Mouse (Mus musculus) layer of hippocampus, adult 18-20 months (tissue): ENCODE data around the gene Fstl3. TPM values are rescaled to one million over a fixed set of nuclear protein-coding genes. Genes with fewer than 3 reads are reported as not detected.

Experiments used
- DNase-seq, 2 experiments: peaks; one replicate each; pipeline ENCODE4 v3.0.0; 2022; ENCODE audit warnings: low spot score in 2 of 2
- total RNA-seq, 2 experiments: library from RNA; stranded (reverse); gene quantifications; 2 replicates each; pipeline ENCODE4 v1.2.3; 2021

Fstl3 gene
- total RNA-seq, 2 experiments from 2014 or later, result 1.8 to 2.5 TPM

- no peak for DNase-seq
These were observed 7.1 kb downstream of the Fstl3 start for GRCm38 (mm10) chr10:79783920-79784800.

GRCm38 (mm10) chr10:79788386-79789158 is 11.5 kb downstream of the Fstl3 start:
- DNase-seq, result peak in 1 of 2 experiments; percentile 86

- no peak for DNase-seq
These were observed 12.5 kb downstream of the Fstl3 start for GRCm38 (mm10) chr10:79789581-79789980.

GRCm38 (mm10) chr10:79790861-79791260 is 13.8 kb downstream of the Fstl3 start, which contains the start of gene Prss57:
Gene Prss57, minus strand, starts transcription at chr10:79790961.
- no peak for DNase-seq

GRCm38 (mm10) chr10:79792339-79793040 is 15.4 kb downstream of the Fstl3 start:
- DNase-seq, result no peak

GRCm38 (mm10) chr10:79793051-79793737 is 16.1 kb downstream of the Fstl3 start, which contains the start of gene Palm:
Gene Palm, plus strand, starts transcription at chr10:79793572.
- peak; percentile 76 to 88 for DNase-seq

- peak; percentile 64 to 80 for DNase-seq
These were observed 16.8 kb downstream of the Fstl3 start for GRCm38 (mm10) chr10:79793738-79794490.

- no peak for DNase-seq
These were observed 17.4 kb downstream of the Fstl3 start for GRCm38 (mm10) chr10:79794491-79794931.

- DNase-seq, result no peak
These were observed 18.8 kb downstream of the Fstl3 start for GRCm38 (mm10) chr10:79795905-79796304.

- DNase-seq, result no peak
These were observed 20.3 kb downstream of the Fstl3 start for GRCm38 (mm10) chr10:79797326-79797725.

- DNase-seq, result no peak
These were observed 21.3 kb downstream of the Fstl3 start for GRCm38 (mm10) chr10:79798289-79798928.

- DNase-seq, result no peak
These were observed 23.4 kb downstream of the Fstl3 start for GRCm38 (mm10) chr10:79800508-79800907.

- no peak for DNase-seq
These were observed 24.8 kb downstream of the Fstl3 start for GRCm38 (mm10) chr10:79801837-79802236.

- DNase-seq, result no peak
These were observed 25.4 kb downstream of the Fstl3 start for GRCm38 (mm10) chr10:79802331-79802971.

- peak; percentile 95 to 96 for DNase-seq
These were observed 26.7 kb downstream of the Fstl3 start for GRCm38 (mm10) chr10:79803716-79804323.

- DNase-seq, result no peak
These were observed 28.6 kb downstream of the Fstl3 start for GRCm38 (mm10) chr10:79805636-79806035.

GRCm38 (mm10) chr10:79806331-79806730 is 29.3 kb downstream of the Fstl3 start:
- DNase-seq, result no peak

- no peak for DNase-seq
These were observed 29.9 kb downstream of the Fstl3 start for GRCm38 (mm10) chr10:79806972-79807371.
